Mouse (Mus musculus): Measurements from ENCODE around the gene Syt16.

The Syt16 gene

DNA sequence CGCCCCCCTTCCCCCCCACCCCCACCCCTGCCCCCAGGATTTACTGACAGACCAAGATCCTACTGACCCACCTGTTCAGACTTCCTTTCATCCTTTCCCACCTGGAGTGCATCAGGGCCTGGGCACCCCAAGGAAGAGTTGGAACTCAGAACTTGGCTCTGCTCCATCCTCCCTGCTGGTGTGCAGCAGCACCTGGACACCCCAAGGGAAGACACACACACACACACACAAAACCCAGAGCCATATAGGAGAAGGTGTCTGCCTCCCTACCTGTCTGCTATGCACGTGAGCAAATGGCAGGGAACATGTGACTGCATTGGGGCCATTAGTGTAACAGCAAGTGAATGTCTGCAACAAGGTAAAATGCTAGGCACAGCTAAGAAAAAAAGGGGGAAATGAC lies 317.8 kb downstream of the Syt16 start:
- DNase-seq (ENCODE audit: low read depth, low spot score): no peak

DNA sequence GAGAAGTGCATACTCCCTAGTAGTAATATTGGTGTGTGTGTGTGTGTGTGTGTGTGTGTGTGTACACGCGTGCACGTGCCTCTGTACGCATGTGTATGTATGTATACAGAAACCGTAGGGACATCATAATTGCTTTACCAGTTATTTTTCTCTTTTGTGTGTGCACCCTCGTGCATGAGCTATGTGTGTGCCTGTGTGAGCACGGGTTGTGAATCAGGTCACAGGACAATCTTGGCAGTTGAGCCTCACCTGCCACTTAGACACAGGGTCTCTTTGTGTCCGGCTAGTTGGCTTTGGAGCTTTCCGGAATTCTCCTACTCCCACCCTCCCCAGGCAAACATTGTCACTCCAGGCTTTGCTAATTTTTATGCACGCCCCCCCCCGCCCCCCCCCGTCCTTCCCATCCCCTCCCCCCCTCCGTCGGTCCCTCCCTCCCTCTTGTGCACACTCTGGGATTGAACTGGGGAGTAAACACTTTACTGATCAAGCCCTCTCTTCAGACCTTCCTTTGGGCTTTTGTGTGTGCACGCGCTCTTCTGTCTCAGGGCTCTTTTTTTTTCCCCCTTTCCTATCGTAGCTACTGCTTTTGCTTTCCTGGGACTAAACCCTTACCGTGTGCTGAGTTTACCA lies 319.0 kb downstream of the Syt16 start, which contains the start of gene Gm11042:
TSS of gene Gm11042 (minus strand) at position 51 of the 630 bp plus-strand sequence.
- DNase-seq (ENCODE audit: low read depth, low spot score): no peak

DNA sequence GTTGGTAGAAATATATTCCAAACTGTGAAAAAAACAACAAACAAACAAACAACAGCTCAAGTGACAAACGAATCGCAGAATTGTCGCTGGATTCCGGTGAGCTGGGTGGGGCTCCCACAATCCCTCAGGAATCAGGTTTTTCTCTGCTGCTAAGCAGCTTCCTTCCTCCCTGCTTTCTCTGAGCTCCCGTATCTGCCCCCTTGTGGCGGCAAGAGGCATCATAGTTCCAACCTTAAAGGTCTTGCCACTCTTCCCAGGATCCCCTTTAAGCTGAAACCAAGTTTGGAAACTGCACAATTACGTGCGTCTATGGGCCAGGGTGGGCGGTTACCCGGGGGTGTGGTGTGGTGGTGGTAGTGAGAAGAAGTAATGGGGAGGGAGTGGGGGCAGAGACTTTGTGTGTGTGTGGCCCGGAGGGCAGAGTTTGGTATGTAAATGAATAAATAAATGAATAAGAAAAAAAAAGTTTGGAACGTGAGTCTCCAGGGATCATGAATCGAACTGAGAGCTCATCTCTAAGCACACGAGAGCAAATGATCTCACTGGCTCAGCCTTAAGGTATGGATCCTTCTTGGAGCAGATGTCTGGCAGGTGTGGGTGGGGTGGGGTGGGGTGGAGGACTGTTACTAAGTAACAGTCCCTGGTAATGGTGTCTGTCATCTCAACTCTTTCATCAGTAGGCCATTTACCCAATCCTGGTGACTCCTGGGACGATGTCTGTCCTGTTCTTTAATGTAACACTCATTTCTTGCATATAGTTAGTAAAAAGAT lies 319.7 kb downstream of the Syt16 start:
- peak; percentile 91 for DNase-seq (ENCODE audit: low read depth, low spot score)

DNA sequence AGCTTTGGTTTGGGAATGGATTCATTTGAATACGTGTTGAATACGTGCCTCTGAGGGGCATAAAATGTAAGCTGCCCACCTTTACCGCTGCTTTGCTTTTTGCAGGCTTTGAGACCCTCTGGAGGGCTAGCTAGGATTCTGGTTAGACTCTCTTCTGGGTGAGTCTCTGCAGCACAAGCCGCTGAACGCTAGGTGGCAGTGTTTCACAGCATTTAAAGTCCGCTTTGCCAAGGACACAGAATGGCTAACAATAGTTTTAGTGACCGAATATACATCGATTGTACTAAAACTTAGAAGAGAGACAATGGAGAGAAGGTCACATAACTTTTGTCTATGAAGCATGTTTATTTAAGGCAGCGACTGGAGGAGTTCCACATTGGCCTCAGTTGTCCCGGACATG lies 322.9 kb downstream of the Syt16 start:
- DNase-seq (ENCODE audit: low read depth, low spot score): peak; percentile 82

DNA sequence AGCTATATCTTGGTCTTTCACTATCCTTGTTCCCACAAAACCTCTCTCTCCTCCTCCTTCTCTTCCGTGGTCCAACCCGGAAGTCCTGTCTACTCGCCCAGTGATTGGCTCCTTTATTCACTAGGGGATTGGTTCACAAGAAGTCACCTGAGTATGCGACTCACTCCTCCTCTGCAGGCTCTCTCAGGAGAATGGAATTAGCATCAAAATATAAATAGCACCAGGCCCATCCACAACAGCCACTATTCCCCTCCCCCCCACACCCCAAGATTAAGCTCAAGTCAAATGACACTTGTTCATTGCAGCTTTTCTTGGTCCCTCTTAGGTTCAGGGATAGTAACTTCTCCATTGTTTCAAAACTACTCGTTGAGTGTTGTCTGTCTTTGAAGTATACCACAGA lies 324.5 kb downstream of the Syt16 start:
- no peak for DNase-seq (ENCODE audit: low read depth, low spot score)

Data from mesoderm, embryonic 11.5 days (tissue).